Mouse (Mus musculus): ENCODE results near the gene Gm3336. TPM values are rescaled to one million over a fixed set of nuclear protein-coding genes. Genes with fewer than 3 reads are reported as not detected.
A peak's percentile ranks its signal among the peaks of the same experiment; 100 is the strongest.

The Gm3336 gene
- polyA plus RNA-seq, 1 experiment from 2014 or later, result not detected

DNA sequence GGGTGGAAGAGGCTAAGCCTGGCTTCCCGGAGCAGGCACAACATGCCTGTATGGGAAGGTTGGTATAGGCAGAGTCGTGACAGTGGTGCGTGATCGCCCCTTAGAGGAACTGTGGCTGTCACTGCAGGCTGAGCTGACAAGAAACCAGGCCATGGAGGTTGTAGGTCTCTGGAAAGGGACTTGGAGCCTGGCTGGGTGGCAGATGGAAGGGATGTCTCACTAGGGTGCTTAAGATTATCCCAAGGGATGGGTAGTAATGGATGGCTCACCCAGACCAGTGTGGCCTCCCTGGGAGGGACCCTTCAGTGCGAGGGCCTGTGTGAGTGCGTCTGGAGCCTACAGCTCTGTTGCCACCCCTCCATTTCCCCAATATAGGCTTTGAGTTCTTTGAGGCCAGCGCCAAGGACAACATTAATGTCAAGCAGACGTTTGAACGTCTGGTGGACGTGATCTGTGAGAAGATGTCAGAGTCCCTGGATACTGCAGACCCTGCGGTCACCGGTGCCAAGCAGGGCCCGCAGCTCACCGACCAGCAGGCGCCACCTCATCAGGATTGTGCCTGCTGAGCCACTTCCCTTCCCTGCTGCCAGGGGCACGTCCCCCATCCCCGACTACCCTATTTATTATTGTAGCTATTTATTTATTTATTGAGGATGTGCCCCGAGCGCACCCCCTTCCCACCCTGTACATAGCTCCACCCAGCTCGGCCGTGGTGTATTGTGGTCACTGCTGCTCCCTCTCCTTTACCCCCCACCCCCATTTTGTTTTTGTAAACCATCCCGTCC lies 39.4 kb downstream of the Gm3336 start:
- peaks cover 62% of the 10 kb centered on the region for H3K4me1 ChIP-seq

DNA sequence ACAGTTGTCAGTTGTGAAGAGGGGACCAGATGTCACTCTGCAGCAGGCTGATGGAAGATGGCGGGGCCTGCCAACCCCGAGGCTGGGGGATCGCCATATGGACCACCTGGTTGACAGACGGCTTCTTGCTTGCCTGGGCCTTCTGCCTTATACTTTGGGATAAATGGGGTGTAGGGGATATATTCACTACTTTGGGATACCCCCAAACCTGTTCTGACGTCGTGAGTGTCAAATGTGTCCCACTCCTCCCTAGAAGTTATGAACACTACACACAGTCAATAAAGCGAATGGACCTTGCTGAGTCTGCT lies 39.9 kb downstream of the Gm3336 start:
- 91% methylated on average over 7 of the region's 7 CpGs for WGBS
- Histone ChIP-seq H3K27me3 (ENCODE audit: low read depth, poor library complexity, severe bottlenecking) (0 out of 2 replicates have a peak, but pooled peaks cover 4% of the 10 kb centered on the region), H3K9me3 (replicated peaks) (no peaks in the 10 kb centered on the region), H3K27ac (no peak overlapping the region), H3K4me1 (peaks cover 57% of the 10 kb centered on the region), H3K4me3 (no peak overlapping the region), H3K36me3 (peaks cover 30% of the 10 kb centered on the region)
- DNase-seq (ENCODE audit: low spot score), result no peak

More for the DNA sequence above, 39.4 kb downstream of the Gm3336 start:
- WGBS, result 75% methylated on average over 22 of the region's 22 CpGs
- Histone ChIP-seq H3K9me3 (replicated peaks) (no peaks in the 10 kb centered on the region), H3K4me3 (no peak overlapping the region), H3K27me3 (ENCODE audit: low read depth, poor library complexity, severe bottlenecking) (0 out of 2 replicates have a peak, but pooled peaks cover 4% of the 10 kb centered on the region), H3K36me3 (peaks cover 30% of the 10 kb centered on the region), H3K27ac (no peak overlapping the region)
- no peak for DNase-seq (ENCODE audit: low spot score)

DNA sequence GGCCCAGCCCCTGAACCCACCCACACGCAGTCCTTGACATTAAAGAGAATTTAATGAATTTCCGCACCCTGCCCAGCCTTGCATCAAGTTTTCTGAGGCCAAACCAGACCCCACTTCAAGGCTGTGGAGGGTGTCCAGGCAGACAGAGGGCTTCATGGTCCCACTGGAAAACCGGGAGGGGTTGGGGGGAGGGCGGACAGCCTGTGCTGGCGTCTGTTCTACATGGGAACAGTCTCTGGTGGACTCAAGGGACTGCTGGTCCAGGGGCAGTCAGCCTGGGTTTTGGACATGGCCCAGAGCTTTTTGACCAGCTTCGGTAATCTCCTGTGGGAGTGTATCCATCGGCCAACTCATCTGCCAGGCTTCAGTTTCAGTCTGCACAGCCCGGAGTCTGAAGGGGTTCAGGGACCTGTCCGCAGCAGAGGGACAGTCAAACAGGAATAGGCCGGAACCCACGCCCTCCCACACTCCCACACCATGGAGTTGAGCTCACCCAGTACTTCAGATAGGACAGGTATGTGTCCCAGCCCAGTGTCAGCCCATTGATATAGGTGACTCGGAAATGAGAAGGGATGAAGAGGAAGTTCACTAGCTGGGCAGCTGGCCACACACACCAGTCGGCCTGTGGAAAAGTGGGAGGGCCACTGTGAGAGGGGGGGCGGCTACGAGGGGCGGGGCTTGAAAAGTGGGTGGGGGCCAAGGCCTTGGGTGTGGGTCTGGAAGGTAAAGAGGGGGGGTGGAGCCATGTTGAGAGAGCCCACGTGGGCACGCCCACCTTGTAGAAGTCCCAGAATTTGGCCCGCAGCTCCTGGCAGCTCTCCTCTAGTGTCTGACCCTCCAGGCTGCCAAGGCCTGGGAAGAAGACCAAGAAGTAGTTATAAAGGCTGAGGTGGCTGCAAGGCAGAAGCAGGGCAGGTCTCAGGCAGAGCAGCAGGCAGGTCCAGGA lies 40.5 kb downstream of the Gm3336 start:
- WGBS, result 75% methylated on average over 19 of the region's 19 CpGs
- Histone ChIP-seq H3K4me3 (no peak overlapping the region), H3K9me3 (replicated peaks) (no peaks in the 10 kb centered on the region), H3K36me3 (peaks cover 30% of the 10 kb centered on the region), H3K4me1 (peaks cover 51% of the 10 kb centered on the region), H3K27me3 (ENCODE audit: low read depth, poor library complexity, severe bottlenecking) (0 out of 2 replicates have a peak, but pooled peaks cover 4% of the 10 kb centered on the region), H3K27ac (no peak overlapping the region)
- no peak for DNase-seq (ENCODE audit: low spot score)

DNA sequence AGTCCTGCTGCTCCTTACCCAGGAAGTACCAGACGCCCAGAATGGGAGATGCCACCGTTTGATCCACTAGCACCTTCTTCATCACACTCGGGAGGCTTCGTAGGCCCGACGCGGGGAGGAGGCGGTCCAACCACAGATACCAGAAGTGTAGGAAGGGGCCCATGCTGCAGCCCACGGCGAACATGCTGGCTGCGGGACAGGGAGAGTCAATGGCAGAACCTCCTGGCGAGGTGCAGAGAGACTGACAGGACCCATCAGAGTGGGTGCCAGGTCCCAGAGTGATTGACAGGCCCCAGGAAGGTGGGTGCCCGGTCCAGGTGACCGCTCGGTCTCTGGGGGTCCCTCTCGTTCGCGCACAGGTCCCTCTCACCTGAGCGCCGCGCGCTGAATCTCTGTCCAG lies 42.0 kb downstream of the Gm3336 start:
- no peak for DNase-seq (ENCODE audit: low spot score)
- peaks cover 33% of the 10 kb centered on the region for H3K36me3 ChIP-seq
- peak overlapping the region; percentile 75 for H3K4me3 ChIP-seq
- peak overlapping the region; percentile 82 for H3K27ac ChIP-seq
- 2% methylated on average over 22 of the region's 22 CpGs for WGBS
- 0 out of 2 replicates have a peak, but pooled peaks cover 4% of the 10 kb centered on the region for H3K27me3 ChIP-seq (ENCODE audit: low read depth, poor library complexity, severe bottlenecking)
- no peaks in the 10 kb centered on the region for H3K9me3 ChIP-seq (replicated peaks)
- H3K4me1 ChIP-seq, result peaks cover 37% of the 10 kb centered on the region

DNA sequence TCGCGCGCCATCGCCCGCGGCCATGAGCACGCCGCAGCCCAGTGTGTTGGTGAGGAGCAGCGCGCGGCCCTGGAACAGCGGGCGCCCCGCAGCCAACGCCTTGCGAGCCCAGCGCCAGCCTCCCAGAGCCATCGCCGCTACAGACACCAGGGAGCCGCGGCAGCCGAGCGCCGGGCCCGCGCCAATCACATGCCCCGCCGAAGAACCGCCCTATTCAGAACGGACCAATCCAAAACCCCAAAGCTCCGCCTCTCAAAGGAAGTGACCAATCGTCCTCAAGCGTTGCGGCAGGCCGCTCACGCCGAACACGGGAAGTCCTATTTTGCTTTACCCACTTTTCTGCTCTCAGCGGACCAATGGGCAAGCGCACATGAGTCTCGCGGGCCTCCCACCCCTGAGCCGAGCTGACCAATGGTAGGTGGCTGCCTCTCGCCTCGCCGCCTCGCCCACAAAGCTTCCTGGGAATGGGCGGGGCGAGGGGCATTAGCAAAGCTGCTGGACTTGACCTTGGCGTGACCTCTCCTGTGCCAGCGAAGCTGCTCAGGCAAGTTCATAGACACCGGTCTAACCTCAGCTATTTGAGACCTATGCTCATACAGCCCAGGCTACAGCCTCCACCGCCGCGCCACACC lies 42.5 kb downstream of the Gm3336 start, which contains the start of gene Mpv17l2:
TSS of gene Mpv17l2 (minus strand) at position 172 of the 632 bp plus-strand sequence.
- H3K4me1 ChIP-seq, result peaks cover 35% of the 10 kb centered on the region
- peaks cover 32% of the 10 kb centered on the region for H3K36me3 ChIP-seq
- 1% methylated on average over 55 of the region's 55 CpGs for WGBS

DNA sequence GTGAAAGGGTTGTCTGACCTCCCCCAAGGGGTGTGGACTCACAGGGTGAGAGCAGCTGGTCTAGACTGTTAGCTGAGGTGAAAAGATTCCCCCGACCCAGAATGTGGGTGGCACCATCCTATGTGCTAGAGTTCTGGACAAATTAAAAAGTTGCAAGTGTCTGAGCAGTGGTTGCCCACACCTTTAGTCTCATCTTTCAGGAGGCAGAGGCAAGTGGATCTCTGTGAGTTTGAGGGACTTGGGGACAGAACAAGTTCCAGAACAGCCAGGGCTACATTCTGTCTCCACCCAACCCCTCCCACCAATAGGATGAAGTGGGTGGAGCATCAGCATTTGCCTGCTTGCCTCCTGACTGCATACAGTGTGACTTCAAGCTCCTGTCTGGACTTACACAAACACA lies 43.8 kb downstream of the Gm3336 start:
- Histone ChIP-seq H3K4me3 (no peak overlapping the region), H3K9me3 (replicated peaks) (no peaks in the 10 kb centered on the region), H3K36me3 (peaks cover 19% of the 10 kb centered on the region), H3K27ac (no peak overlapping the region), H3K27me3 (ENCODE audit: low read depth, poor library complexity, severe bottlenecking) (no peaks in the 10 kb centered on the region), H3K4me1 (peaks cover 46% of the 10 kb centered on the region)
- no peak for DNase-seq (ENCODE audit: low spot score)
- WGBS, result 83% methylated on average over 1 of the region's 1 CpGs

More for the DNA sequence above, 42.5 kb downstream of the Gm3336 start, which contains the start of gene Mpv17l2:
- peak within 1 kb of the TSS; percentile 75 for H3K4me3 ChIP-seq
- DNase-seq (ENCODE audit: low spot score), result peak; percentile 93
- 0 out of 2 replicates have a peak, but pooled peaks cover 1% of the 10 kb centered on the region for H3K27me3 ChIP-seq (ENCODE audit: low read depth, poor library complexity, severe bottlenecking)
- H3K9me3 ChIP-seq (replicated peaks), result no peaks in the 10 kb centered on the region
- peak within 1 kb of the TSS; percentile 82 for H3K27ac ChIP-seq

DNA sequence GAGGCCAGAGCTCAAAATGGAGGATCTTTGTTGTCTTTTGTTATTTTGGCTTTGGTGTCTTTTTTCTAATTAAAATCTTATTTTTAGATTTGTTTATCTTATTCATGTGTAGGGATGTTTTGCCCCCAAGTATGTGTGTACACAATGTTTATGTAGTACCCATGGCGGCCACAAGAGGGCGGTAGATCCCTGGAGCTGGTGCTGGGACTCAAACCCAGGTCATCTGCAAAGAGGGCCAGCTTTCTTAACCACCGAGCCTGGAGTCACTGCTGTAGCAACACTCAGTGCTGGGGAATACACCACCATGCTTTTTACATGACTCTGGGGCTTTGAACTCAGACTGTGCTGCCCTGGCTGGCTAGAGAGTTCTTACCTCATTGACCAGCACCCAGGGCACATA lies 45.0 kb downstream of the Gm3336 start:
- WGBS, result 8% methylated on average over 3 of the region's 3 CpGs
- H3K4me3 ChIP-seq, result no peak overlapping the region
- H3K9me3 ChIP-seq (replicated peaks), result no peaks in the 10 kb centered on the region
- peaks cover 51% of the 10 kb centered on the region for H3K4me1 ChIP-seq
- H3K36me3 ChIP-seq, result peaks cover 19% of the 10 kb centered on the region
- DNase-seq (ENCODE audit: low spot score), result peak; percentile 86
- H3K27me3 ChIP-seq (ENCODE audit: low read depth, poor library complexity, severe bottlenecking), result no peaks in the 10 kb centered on the region
- no peak overlapping the region for H3K27ac ChIP-seq

DNA sequence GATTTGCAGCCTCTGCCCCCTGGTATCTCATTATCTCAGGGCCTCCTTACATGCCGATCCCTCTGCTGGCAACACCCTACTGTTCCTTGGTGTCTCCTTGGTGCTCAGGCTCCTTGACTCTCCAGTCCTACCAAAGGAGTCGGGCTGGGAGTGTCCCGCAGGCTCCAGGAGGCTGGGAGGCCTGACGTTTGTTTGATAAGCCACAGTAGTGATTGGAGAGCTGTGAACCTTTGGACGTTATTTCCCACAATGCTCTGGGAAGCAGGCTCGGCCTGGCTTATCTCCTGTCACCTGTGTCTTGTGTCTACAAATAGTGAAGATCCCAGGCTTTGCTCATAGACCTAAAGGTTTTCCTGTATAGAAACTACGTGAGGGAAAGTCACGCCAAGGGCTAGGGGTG lies 45.7 kb downstream of the Gm3336 start:
- Histone ChIP-seq H3K4me3 (no peak overlapping the region), H3K9me3 (replicated peaks) (no peaks in the 10 kb centered on the region), H3K27ac (no peak overlapping the region), H3K27me3 (ENCODE audit: low read depth, poor library complexity, severe bottlenecking) (no peaks in the 10 kb centered on the region), H3K4me1 (peaks cover 46% of the 10 kb centered on the region), H3K36me3 (peaks cover 21% of the 10 kb centered on the region)
- no peak for DNase-seq (ENCODE audit: low spot score)
- 84% methylated on average over 8 of the region's 8 CpGs for WGBS

DNA sequence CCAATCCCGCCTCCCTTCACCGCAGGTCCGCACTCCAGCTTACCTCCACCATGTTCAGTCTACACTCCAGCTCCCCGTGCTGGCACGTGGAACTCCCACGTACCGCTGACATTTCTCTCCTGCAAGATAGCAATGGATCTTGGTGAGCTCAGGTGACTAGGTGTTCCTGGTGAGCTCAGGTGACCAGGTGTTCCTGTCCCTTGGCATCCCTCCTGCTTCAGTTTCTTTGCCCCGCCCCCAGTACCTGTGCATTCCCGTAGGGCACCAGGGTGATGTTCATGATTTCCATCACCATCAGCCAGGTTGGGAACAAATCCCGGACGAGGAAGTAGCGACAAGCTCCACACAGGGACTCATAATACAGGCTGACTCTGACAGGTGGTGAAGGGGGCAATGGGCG lies 46.3 kb downstream of the Gm3336 start:
- no peak overlapping the region for H3K27ac ChIP-seq
- 94% methylated on average over 13 of the region's 13 CpGs for WGBS
- no peak overlapping the region for H3K4me3 ChIP-seq
- peaks cover 42% of the 10 kb centered on the region for H3K4me1 ChIP-seq
- no peak for DNase-seq (ENCODE audit: low spot score)
- H3K9me3 ChIP-seq (replicated peaks), result no peaks in the 10 kb centered on the region
- no peaks in the 10 kb centered on the region for H3K27me3 ChIP-seq (ENCODE audit: low read depth, poor library complexity, severe bottlenecking)
- H3K36me3 ChIP-seq, result peaks cover 27% of the 10 kb centered on the region

DNA sequence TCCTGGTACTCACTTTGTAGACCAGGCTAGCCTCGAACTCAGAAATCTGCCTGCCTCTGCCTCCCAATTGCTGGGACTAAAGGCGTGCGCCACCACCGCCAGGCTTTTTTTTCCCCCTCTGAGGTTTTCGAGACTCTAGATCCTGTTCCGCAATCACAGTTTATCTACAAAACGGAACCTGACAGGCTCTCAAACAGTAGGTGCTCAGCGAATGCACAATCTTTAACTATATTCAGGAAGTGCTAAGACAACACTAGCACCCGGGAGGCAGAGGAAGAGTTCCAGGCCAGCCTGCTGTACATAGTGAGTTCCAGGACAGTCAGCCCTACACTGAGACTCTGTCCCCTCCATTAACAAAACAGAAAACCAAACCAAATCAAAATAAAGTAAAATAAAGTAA lies 47.0 kb downstream of the Gm3336 start:
- H3K4me1 ChIP-seq, result peaks cover 38% of the 10 kb centered on the region
- peak overlapping the region; percentile 55 for H3K4me3 ChIP-seq
- peaks cover 34% of the 10 kb centered on the region for H3K36me3 ChIP-seq
- WGBS, result 85% methylated on average over 9 of the region's 9 CpGs
- no peaks in the 10 kb centered on the region for H3K9me3 ChIP-seq (replicated peaks)
- DNase-seq (ENCODE audit: low spot score), result no peak
- H3K27ac ChIP-seq, result no peak overlapping the region; the same call in 1 of the 2 replicates
- H3K27me3 ChIP-seq (ENCODE audit: low read depth, poor library complexity, severe bottlenecking), result no peaks in the 10 kb centered on the region

DNA sequence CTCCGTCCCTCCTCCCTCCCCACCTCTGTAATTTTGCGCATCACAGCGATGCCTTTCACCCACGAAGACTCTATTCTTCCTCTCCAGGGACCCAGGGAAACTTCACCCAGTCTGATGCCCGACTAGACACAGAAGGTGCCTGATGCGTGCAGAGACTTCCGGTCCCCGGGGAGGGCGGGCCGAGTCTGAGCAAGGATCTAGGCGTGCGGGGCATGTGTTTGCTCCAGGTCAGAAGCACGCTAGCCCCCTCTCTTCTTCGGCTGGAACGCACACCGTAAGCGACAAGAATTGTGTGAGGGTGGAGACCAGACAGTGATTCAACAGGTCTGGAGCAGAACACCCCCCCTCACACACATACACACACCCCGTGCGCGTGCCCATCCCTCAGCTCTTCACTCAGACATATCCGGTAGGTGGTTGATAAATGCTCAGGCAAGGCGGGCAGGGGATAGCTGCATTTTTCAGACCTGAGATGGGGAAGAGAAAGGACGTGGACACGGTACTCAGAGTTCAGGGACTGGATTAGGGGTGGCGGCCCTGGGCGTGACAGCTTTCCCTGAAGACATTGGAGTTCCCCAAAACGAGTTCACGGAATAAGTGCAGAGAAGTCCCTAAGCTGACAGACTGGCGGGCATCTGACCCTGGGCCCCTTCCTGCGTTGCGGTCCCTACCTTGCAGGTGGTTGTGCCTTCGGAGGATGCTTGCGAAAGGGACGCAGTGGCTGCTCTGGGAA lies 47.7 kb downstream of the Gm3336 start:
- DNase-seq (ENCODE audit: low spot score), result peak; percentile 61
- 2% methylated on average over 34 of the region's 34 CpGs for WGBS
- Histone ChIP-seq H3K27me3 (ENCODE audit: low read depth, poor library complexity, severe bottlenecking) (no peaks in the 10 kb centered on the region), H3K27ac (peak overlapping the region; percentile 71), H3K36me3 (peaks cover 40% of the 10 kb centered on the region), H3K9me3 (replicated peaks) (no peaks in the 10 kb centered on the region), H3K4me3 (peak overlapping the region; percentile 55), H3K4me1 (peaks cover 33% of the 10 kb centered on the region)
